Mouse (Mus musculus) thymus, postnatal 36 days (tissue): ENCODE results near the gene Krtap1-3.
"Not testable (repeated sequence)": the region's sequence is repeated elsewhere in the genome, so short reads cannot be mapped to it uniquely, and the experiment has no call there.

Experiments
- DNase-seq, 2 experiments: peaks; one replicate each; pipeline ENCODE4 v3.0.0; 2022; ENCODE audit warnings: mixed read lengths in 2 of 2

The Krtap1-3 gene

GRCm38 (mm10) chr11:99590981-99591380 lies at the start of gene Krtap1-3:
TSS of gene Krtap1-3 (minus strand) at chr11:99591339.
- DNase-seq, result no peak

- DNase-seq, result no peak
These were observed 49.8 kb upstream of the Krtap1-3 start for GRCm38 (mm10) chr11:99640926-99641325.

GRCm38 (mm10) chr11:99637086-99637485 lies 45.9 kb upstream of the Krtap1-3 start:
- DNase-seq, result no peak

GRCm38 (mm10) chr11:99634653-99635134 lies 43.6 kb upstream of the Krtap1-3 start, which contains the start of gene Krtap4-2:
TSS of gene Krtap4-2 (minus strand) at chr11:99635084.
- DNase-seq, result no peak

- no peak for DNase-seq
These were observed 42.2 kb upstream of the Krtap1-3 start for GRCm38 (mm10) chr11:99633293-99633692.

- no peak for DNase-seq
These were observed 39.8 kb upstream of the Krtap1-3 start for GRCm38 (mm10) chr11:99630890-99631289.

- no peak for DNase-seq
These were observed 37.0 kb upstream of the Krtap1-3 start, which contains the start of gene Krtap4-1 for GRCm38 (mm10) chr11:99628138-99628537. TSS of gene Krtap4-1 (minus strand) at chr11:99628238.

GRCm38 (mm10) chr11:99620335-99620734 lies 29.2 kb upstream of the Krtap1-3 start, which contains the start of gene Gm11562:
TSS of gene Gm11562 (minus strand) at chr11:99620435.
- DNase-seq, result no peak

- no peak for DNase-seq
These were observed 23.7 kb upstream of the Krtap1-3 start, which contains the start of gene Krtap2-4 for GRCm38 (mm10) chr11:99614796-99615363. TSS of gene Krtap2-4 (minus strand) at chr11:99614846.

- DNase-seq, result not testable (repeated sequence)
These were observed 18.9 kb upstream of the Krtap1-3 start, which contains the start of gene Gm11937 for GRCm38 (mm10) chr11:99610089-99610488. TSS of gene Gm11937 (minus strand) at chr11:99610189.

- DNase-seq, result no peak
These were observed 18.0 kb upstream of the Krtap1-3 start for GRCm38 (mm10) chr11:99609126-99609525.

- DNase-seq, result not testable (repeated sequence)
These were observed 12.1 kb upstream of the Krtap1-3 start, which contains the start of gene Gm11938 for GRCm38 (mm10) chr11:99603208-99603607. TSS of gene Gm11938 (minus strand) at chr11:99603308.

- not testable (repeated sequence) for DNase-seq
These were observed 6.6 kb upstream of the Krtap1-3 start, which contains the start of gene Krtap9-3 for GRCm38 (mm10) chr11:99597742-99598141. TSS of gene Krtap9-3 (minus strand) at chr11:99598105.

- DNase-seq, result no peak
These were observed 6.0 kb downstream of the Krtap1-3 start for GRCm38 (mm10) chr11:99585096-99585495.

- DNase-seq, result no peak
These were observed 7.9 kb downstream of the Krtap1-3 start, which contains the start of gene Krtap1-4 for GRCm38 (mm10) chr11:99583245-99583704. TSS of gene Krtap1-4 (minus strand) at chr11:99583654.

- no peak for DNase-seq
These were observed 9.6 kb downstream of the Krtap1-3 start for GRCm38 (mm10) chr11:99581564-99581963.

- DNase-seq, result no peak
These were observed 10.1 kb downstream of the Krtap1-3 start for GRCm38 (mm10) chr11:99581051-99581450.

GRCm38 (mm10) chr11:99580636-99581035 lies 10.5 kb downstream of the Krtap1-3 start, which contains the start of gene Krtap1-5:
TSS of gene Krtap1-5 (minus strand) at chr11:99581016.
- no peak for DNase-seq

- DNase-seq, result peak; percentile 35 to 50
These were observed 17.0 kb downstream of the Krtap1-3 start for GRCm38 (mm10) chr11:99574106-99574505.

GRCm38 (mm10) chr11:99573164-99573563 lies 18.0 kb downstream of the Krtap1-3 start:
- DNase-seq, result no peak

GRCm38 (mm10) chr11:99566530-99566929 lies 24.6 kb downstream of the Krtap1-3 start, which contains the start of gene Krtap3-1:
TSS of gene Krtap3-1 (minus strand) at chr11:99566630.
- no peak for DNase-seq

- no peak for DNase-seq
These were observed 28.6 kb downstream of the Krtap1-3 start for GRCm38 (mm10) chr11:99562580-99562979.

- DNase-seq, result no peak
These were observed 31.8 kb downstream of the Krtap1-3 start, which contains the start of gene Gm11939 for GRCm38 (mm10) chr11:99559366-99559765. TSS of gene Gm11939 (minus strand) at chr11:99559466.
